Mouse (Mus musculus): ENCODE data around the gene Krtap1-4. TPM values are rescaled to one million over a fixed set of nuclear protein-coding genes. Genes with fewer than 3 reads are reported as not detected.
"Not testable (repeated sequence)": the region's sequence is repeated elsewhere in the genome, so short reads cannot be mapped to it uniquely, and the experiment has no call there.

The Krtap1-4 gene
- polyA plus RNA-seq (2016; fragmentation: Nextera tagmentation; extraction: Ambion mirVana) = not detected in 2 replicates

DNA sequence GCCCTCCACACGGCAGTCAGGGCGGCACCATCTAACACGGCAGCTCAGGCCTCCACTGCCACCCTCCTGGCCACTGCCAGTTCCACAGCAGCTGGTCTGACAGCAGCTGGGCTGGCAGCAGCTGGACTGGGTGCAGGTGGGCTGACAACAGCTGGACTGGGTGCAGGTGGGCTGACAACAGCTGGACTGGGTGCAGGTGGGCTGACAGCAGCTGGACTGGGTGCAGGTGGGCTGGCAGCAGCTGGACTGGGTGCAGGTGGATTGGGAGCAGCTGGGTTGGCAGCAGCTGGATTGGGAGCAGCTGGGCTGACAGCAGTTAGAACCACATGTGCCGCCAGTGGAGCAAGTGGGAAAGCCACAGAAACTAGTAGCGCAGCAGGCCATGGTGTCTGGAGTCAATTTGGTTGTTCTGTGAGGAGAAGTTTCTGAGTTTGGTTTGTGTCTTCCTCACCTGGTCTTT, at the start of gene Krtap1-4:
Gene Krtap1-4 (minus strand): TSS at position 410 of the 460 bp plus-strand sequence.
- 87% methylated on average over 5 of the region's 5 CpGs for WGBS
- no peaks in the 10 kb centered on the region for H3K36me3 ChIP-seq
- H3K9ac ChIP-seq (replicated peaks) = no peak within 1 kb of the TSS
- H3K27ac ChIP-seq (replicated peaks) = no peak within 1 kb of the TSS
- no peaks in the 10 kb centered on the region for H3K4me1 ChIP-seq
- no peaks in the 10 kb centered on the region for H3K9me3 ChIP-seq
- H3K4me2 ChIP-seq (replicated peaks) = no peak within 1 kb of the TSS
- ATAC-seq (ENCODE audit: low FRiP score, low read depth) = no peak
- H3K4me3 ChIP-seq = no peak within 1 kb of the TSS
- no peaks in the 10 kb centered on the region for H3K27me3 ChIP-seq

DNA sequence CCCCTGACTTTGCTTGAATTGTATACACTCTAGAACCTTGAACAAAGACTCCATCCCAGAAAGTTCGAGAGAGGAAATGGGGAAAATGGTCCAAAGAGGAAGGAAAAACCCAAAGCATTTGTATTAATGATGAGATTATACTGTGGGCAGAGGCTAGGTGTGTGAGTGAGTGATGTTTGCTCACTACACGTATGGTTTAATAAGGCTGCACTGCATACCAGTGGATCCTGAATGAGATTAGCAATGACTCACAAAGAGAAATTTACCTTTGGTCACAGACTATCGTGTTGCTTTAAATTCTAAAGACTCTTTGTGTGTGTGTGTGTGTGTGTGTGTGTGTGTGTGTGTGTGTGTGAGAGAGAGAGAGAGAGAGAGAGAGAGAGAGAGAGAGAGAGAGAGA, 47.4 kb upstream of the Krtap1-4 start:
- H3K27me3 ChIP-seq = no peaks in the 10 kb centered on the region
- H3K36me3 ChIP-seq = no peaks in the 10 kb centered on the region
- H3K4me1 ChIP-seq = 0 out of 2 replicates have a peak, but pooled peaks cover 2% of the 10 kb centered on the region
- H3K9me3 ChIP-seq = no peaks in the 10 kb centered on the region
- H3K4me2 ChIP-seq (replicated peaks) = no peak overlapping the region
- no peak overlapping the region for H3K27ac ChIP-seq (replicated peaks)
- no peak for ATAC-seq (ENCODE audit: low FRiP score, low read depth)
- WGBS = 79% methylated on average over 3 of the region's 3 CpGs
- H3K4me3 ChIP-seq = no peak overlapping the region
- H3K9ac ChIP-seq (replicated peaks) = no peak overlapping the region

- H3K9me3 ChIP-seq = no peaks in the 10 kb centered on the region
- ATAC-seq (ENCODE audit: low FRiP score, low read depth) = no peak
- no peak within 1 kb of the TSS for H3K27ac ChIP-seq (replicated peaks)
- H3K4me3 ChIP-seq = no peak within 1 kb of the TSS
- no peaks in the 10 kb centered on the region for H3K4me1 ChIP-seq
- H3K36me3 ChIP-seq = no peaks in the 10 kb centered on the region
- no peak within 1 kb of the TSS for H3K9ac ChIP-seq (replicated peaks)
- H3K4me2 ChIP-seq (replicated peaks) = no peak within 1 kb of the TSS
- 83% methylated on average over 4 of the region's 4 CpGs for WGBS
- no peaks in the 10 kb centered on the region for H3K27me3 ChIP-seq
Measured at GRCm38 (mm10) chr11:99628138-99628537, 44.7 kb upstream of the Krtap1-4 start, which contains the start of gene Krtap4-1. Gene Krtap4-1 (minus strand): TSS chr11:99628238.

GRCm38 (mm10) chr11:99620335-99620734, 36.9 kb upstream of the Krtap1-4 start, which contains the start of gene Gm11562:
Gene Gm11562 (minus strand): TSS chr11:99620435.
- H3K4me3 ChIP-seq = no peak within 1 kb of the TSS
- H3K27me3 ChIP-seq = no peaks in the 10 kb centered on the region
- H3K9me3 ChIP-seq = no peaks in the 10 kb centered on the region
- H3K4me1 ChIP-seq = no peaks in the 10 kb centered on the region
- no peaks in the 10 kb centered on the region for H3K36me3 ChIP-seq
- no peak within 1 kb of the TSS for H3K4me2 ChIP-seq (replicated peaks)
- no peak for ATAC-seq (ENCODE audit: low FRiP score, low read depth)
- no peak within 1 kb of the TSS for H3K9ac ChIP-seq (replicated peaks)
- no peak within 1 kb of the TSS for H3K27ac ChIP-seq (replicated peaks)
- WGBS = 87% methylated on average over 2 of the region's 2 CpGs

- H3K9me3 ChIP-seq = no peaks in the 10 kb centered on the region
- no peaks in the 10 kb centered on the region for H3K4me1 ChIP-seq
- ATAC-seq (ENCODE audit: low FRiP score, low read depth) = no peak
- H3K27me3 ChIP-seq = no peaks in the 10 kb centered on the region
- WGBS = 81% methylated on average over 3 of the region's 3 CpGs
- H3K9ac ChIP-seq (replicated peaks) = no peak within 1 kb of the TSS
- H3K4me2 ChIP-seq (replicated peaks) = no peak within 1 kb of the TSS
- no peak within 1 kb of the TSS for H3K4me3 ChIP-seq
- H3K27ac ChIP-seq (replicated peaks) = no peak within 1 kb of the TSS
- H3K36me3 ChIP-seq = no peaks in the 10 kb centered on the region
Measured at GRCm38 (mm10) chr11:99614796-99615363, 31.4 kb upstream of the Krtap1-4 start, which contains the start of gene Krtap2-4. Gene Krtap2-4 (minus strand): TSS chr11:99614846.

DNA sequence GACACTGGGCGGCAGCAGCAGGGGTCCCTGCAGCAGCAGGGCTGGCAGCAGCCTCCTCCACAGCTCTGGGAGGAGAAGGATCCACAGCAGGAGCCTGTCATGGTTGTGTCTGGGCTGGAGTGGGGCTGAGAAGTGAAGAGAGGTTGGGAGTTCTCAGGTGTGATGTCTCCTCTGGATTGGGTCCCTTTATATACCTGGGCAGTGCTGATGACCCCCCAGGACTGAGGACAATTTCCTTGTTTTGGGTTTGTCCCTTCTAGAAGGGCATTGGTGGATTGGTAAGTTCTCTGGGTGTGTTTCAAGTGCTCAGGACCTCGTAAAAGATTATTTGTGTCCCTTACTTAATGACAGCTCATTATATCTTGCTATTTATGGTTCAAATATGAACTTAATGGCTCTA, 26.6 kb upstream of the Krtap1-4 start, which contains the start of gene Gm11937:
Gene Gm11937 (minus strand): TSS at position 101 of the 400 bp plus-strand sequence.
- ATAC-seq (ENCODE audit: low FRiP score, low read depth); H3K9me3 ChIP-seq; H3K4me1 ChIP-seq; H3K36me3 ChIP-seq; H3K9ac ChIP-seq (replicated peaks); H3K4me3 ChIP-seq; H3K27me3 ChIP-seq; H3K27ac ChIP-seq (replicated peaks); H3K4me2 ChIP-seq (replicated peaks): not testable (repeated sequence)
- WGBS = 73% methylated on average over 1 of the region's 2 CpGs

GRCm38 (mm10) chr11:99609126-99609525, 25.7 kb upstream of the Krtap1-4 start:
- no peaks in the 10 kb centered on the region for H3K27me3 ChIP-seq
- H3K4me3 ChIP-seq = no peak overlapping the region
- H3K4me2 ChIP-seq (replicated peaks) = no peak overlapping the region
- H3K4me1 ChIP-seq = no peaks in the 10 kb centered on the region
- no peaks in the 10 kb centered on the region for H3K9me3 ChIP-seq
- ATAC-seq (ENCODE audit: low FRiP score, low read depth) = no peak
- H3K9ac ChIP-seq (replicated peaks) = no peak overlapping the region
- WGBS = 69% methylated on average over 1 of the region's 1 CpGs
- H3K36me3 ChIP-seq = no peaks in the 10 kb centered on the region
- no peak overlapping the region for H3K27ac ChIP-seq (replicated peaks)

DNA sequence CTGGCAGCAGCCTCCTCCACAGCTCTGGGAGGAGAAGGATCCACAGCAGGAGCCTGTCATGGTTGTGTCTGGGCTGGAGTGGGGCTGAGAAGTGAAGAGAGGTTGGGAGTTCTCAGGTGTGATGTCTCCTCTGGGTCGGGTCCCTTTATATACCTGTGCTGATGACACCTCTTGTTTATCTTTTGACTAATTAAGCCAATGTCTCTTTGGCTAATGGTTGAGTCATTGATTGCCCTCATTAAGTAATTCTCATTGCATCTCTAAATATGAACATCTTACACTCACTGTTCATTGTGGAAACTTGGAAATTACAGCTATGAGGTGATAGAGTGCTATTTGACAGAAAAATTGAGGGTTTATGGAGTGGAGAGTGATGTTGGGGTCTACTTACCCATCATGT, 19.8 kb upstream of the Krtap1-4 start, which contains the start of gene Gm11938:
Gene Gm11938 (minus strand): TSS at position 101 of the 400 bp plus-strand sequence.
- not testable (repeated sequence) for H3K27me3 ChIP-seq; H3K36me3 ChIP-seq; H3K9ac ChIP-seq (replicated peaks); H3K4me3 ChIP-seq; H3K9me3 ChIP-seq; ATAC-seq (ENCODE audit: low FRiP score, low read depth); H3K27ac ChIP-seq (replicated peaks); H3K4me1 ChIP-seq; H3K4me2 ChIP-seq (replicated peaks)
- 68% methylated on average over 1 of the region's 1 CpGs for WGBS

- not testable (repeated sequence) for H3K27me3 ChIP-seq; H3K27ac ChIP-seq (replicated peaks); H3K9me3 ChIP-seq; H3K4me3 ChIP-seq; H3K9ac ChIP-seq (replicated peaks); ATAC-seq (ENCODE audit: low FRiP score, low read depth); H3K4me1 ChIP-seq; H3K36me3 ChIP-seq; H3K4me2 ChIP-seq (replicated peaks)
- 87% methylated on average over 6 of the region's 6 CpGs for whole genome bisulfite sequencing
Measured at GRCm38 (mm10) chr11:99597742-99598141, 14.3 kb upstream of the Krtap1-4 start, which contains the start of gene Krtap9-3. Gene Krtap9-3 (minus strand): TSS chr11:99598105.

GRCm38 (mm10) chr11:99590981-99591380, 7.5 kb upstream of the Krtap1-4 start, which contains the start of gene Krtap1-3:
Gene Krtap1-3 (minus strand): TSS chr11:99591339.
- Histone ChIP-seq H3K9me3 (no peaks in the 10 kb centered on the region), H3K27ac (replicated peaks) (no peak within 1 kb of the TSS), H3K4me1 (no peaks in the 10 kb centered on the region), H3K36me3 (no peaks in the 10 kb centered on the region), H3K4me2 (replicated peaks) (no peak within 1 kb of the TSS), H3K4me3 (no peak within 1 kb of the TSS), H3K27me3 (no peaks in the 10 kb centered on the region), H3K9ac (replicated peaks) (no peak within 1 kb of the TSS)
- 88% methylated on average over 6 of the region's 6 CpGs for WGBS
- ATAC-seq (ENCODE audit: low FRiP score, low read depth) = no peak

GRCm38 (mm10) chr11:99585096-99585495, 1.6 kb upstream of the Krtap1-4 start:
- Histone ChIP-seq H3K4me3 (no peak overlapping the region), H3K36me3 (no peaks in the 10 kb centered on the region), H3K4me1 (no peaks in the 10 kb centered on the region), H3K27ac (replicated peaks) (no peak overlapping the region), H3K9ac (replicated peaks) (no peak overlapping the region), H3K9me3 (no peaks in the 10 kb centered on the region), H3K27me3 (no peaks in the 10 kb centered on the region), H3K4me2 (replicated peaks) (no peak overlapping the region)
- WGBS = 92% methylated on average over 7 of the region's 7 CpGs
- no peak for ATAC-seq (ENCODE audit: low FRiP score, low read depth)

DNA sequence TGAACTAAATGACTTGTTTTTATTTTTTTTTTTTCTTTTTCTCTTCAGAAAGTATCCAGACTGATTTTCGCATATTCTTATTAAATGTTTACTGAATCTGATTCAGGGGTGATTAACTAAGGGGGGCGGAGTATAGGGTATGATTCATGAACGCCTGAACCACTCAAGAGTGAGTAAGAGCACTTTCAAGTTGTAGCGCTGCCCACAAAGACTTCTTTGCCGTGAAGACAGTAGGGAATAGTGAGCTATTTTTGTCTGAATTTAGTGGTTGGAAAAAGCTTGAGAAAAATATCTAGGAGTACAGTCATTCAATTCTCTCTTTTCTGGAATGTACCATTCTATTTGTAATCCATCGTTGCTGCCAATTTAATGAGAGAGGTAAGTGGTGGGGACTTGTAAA, 1.9 kb downstream of the Krtap1-4 start:
- H3K9me3 ChIP-seq = no peaks in the 10 kb centered on the region
- no peak overlapping the region for H3K4me3 ChIP-seq
- H3K4me2 ChIP-seq (replicated peaks) = no peak overlapping the region
- H3K9ac ChIP-seq (replicated peaks) = no peak overlapping the region
- H3K27me3 ChIP-seq = no peaks in the 10 kb centered on the region
- ATAC-seq (ENCODE audit: low FRiP score, low read depth) = no peak
- no peaks in the 10 kb centered on the region for H3K36me3 ChIP-seq
- 91% methylated on average over 6 of the region's 6 CpGs for WGBS
- no peak overlapping the region for H3K27ac ChIP-seq (replicated peaks)
- no peaks in the 10 kb centered on the region for H3K4me1 ChIP-seq
